Mouse (Mus musculus): Measurements from ENCODE around the gene Evi5. TPM values are rescaled to one million over a fixed set of nuclear protein-coding genes. Genes with fewer than 3 reads are reported as not detected.

Gene Evi5
- polyA plus RNA-seq, 1 experiment from 2014 or later, result 61.7 TPM

Other genes starting within 250 kb of the Evi5 start
- gene Gfi1, start 149.1 kb downstream of the Evi5 start, polyA plus RNA-seq (2014; fragmentation: Nextera tagmentation; extraction: Ambion mirVana), result 0.10 TPM in 1 of 2 replicates, not detected in the other
- gene Ube2d2b, start 45.0 kb downstream of the Evi5 start, polyA plus RNA-seq (2014; fragmentation: Nextera tagmentation; extraction: Ambion mirVana), result 0.24 and 0.25 TPM in 2 replicates
- 82.8 and 84.2 TPM in 2 replicates for gene Rpl5, start 25.4 kb upstream of the Evi5 start, polyA plus RNA-seq (2014; fragmentation: Nextera tagmentation; extraction: Ambion mirVana)
- gene Fam69a, start 112.0 kb upstream of the Evi5 start, polyA plus RNA-seq (2014; fragmentation: Nextera tagmentation; extraction: Ambion mirVana), result 22.1 and 24.3 TPM in 2 replicates
- gene Mtf2, start 190.6 kb upstream of the Evi5 start, polyA plus RNA-seq (2014; fragmentation: Nextera tagmentation; extraction: Ambion mirVana), result 160 and 164 TPM in 2 replicates